Mouse (Mus musculus) G1E-ER4 (cell line): Measurements from ENCODE around the gene Vmn1r179. TPM values are rescaled to one million over a fixed set of nuclear protein-coding genes. Genes with fewer than 3 reads are reported as not detected.
"Not testable (repeated sequence)": the region's sequence is repeated elsewhere in the genome, so short reads cannot be mapped to it uniquely, and the experiment has no call there.

Source experiments
- GATA1 ChIP-seq: IDR thresholded peaks from one replicate; pipeline ENCODE4 v1.8.0; 2012; ENCODE audit warnings: low read length, inconsistent platforms
- polyA plus RNA-seq: library from polyadenylated mRNA; stranded (reverse); fragments of >175 nt; gene quantifications from 2 replicates; pipeline ENCODE4 v1.2.3, GENCODE M21; 2012

Gene Vmn1r179
- not detected in 2 replicates for polyA plus RNA-seq

DNA sequence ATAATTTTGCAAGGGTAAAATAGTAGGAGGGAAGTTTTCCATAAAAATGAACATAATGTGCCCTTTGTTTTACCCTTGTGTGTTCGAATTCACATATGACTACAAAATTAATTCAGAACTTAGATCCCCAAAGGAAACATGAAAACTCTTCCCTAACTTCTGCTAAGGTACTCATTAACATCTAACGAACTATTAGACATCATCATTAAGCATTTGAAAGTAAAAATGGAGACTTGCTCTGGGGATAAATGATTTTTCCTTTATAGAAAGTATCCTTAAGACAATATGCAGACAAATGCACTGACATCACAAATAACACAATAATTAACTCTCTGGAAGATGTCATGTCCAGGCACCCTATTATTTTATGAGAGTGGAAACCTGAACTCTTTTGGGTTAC is at the start of gene Vmn1r179:
Gene Vmn1r179 (plus strand): TSS at position 301 of the 400 bp plus-strand sequence.
- TF ChIP-seq GATA1 = no peak

DNA sequence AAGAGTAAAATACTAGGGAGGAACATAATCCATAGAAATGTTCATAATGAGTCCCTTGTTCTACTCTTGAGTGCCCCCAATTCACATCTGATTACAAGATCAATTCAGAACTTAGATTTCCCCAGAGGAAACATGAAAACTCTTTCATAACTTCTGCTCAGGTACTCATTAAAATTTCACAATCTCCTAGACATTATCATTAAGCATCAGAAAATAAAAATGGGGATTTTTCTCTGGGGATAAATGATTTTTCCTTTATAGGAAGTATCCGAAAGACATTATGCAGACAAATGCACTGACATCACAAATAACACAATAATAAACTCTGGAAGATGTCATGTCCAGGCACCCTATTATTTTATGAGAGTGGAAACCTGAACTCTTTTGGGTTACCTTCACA is 35.1 kb upstream of the Vmn1r179 start, which contains the start of gene Vmn1r178:
Gene Vmn1r178 (plus strand): TSS at position 301 of the 400 bp plus-strand sequence.
- TF ChIP-seq GATA1 = no peak

DNA sequence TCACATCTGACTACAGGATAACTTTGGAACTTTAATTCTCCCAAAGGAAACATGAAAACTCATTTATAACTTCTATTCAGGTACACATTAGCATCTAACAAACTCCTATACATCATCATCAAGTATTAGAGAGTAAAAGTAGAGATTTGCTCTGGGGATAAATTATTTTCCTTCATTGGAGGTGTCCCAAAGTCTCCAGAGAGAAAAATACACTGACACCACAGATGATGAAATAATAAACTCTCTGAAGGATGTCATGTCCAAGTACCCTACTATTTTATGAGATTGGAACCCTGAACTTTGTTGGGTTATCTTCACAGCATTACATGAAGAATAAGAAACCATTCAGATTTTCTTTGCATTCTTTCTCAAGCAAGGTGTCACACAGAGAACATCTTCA is 23.6 kb downstream of the Vmn1r179 start, which contains the start of gene Vmn1r180:
Gene Vmn1r180 (plus strand): TSS at position 301 of the 400 bp plus-strand sequence.
- no peak for TF ChIP-seq GATA1

DNA sequence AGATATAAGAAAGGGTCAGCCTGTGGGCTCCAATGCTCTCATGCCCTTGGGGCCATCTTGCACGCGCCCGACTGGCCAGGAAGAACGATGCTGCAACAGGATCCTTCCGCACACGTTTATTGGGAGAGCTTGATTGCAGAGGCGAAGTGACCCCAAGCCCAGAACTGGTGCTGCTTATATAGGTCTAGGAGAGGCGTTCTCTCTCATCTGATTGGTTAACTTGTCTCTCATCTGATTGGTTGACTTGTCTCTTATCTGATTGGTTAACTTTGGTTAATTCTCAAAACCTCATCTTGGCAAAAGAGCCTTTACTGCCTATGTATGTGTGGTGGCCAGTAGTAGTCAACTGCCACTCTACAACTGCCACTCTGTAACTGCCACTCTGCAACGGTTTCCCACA is 47.5 kb downstream of the Vmn1r179 start, which contains the start of gene Vmn1r181:
Gene Vmn1r181 (plus strand): TSS at position 301 of the 400 bp plus-strand sequence.
- TF ChIP-seq GATA1 = not testable (repeated sequence)

Other genes with a start within 250 kb of the Vmn1r179 start
- gene Vmn1r173, start 226.3 kb upstream of the Vmn1r179 start, polyA plus RNA-seq = not detected in 2 replicates
- not detected in 2 replicates for gene Vmn1r174, start 174.7 kb upstream of the Vmn1r179 start, polyA plus RNA-seq
- not detected in 2 replicates for gene Vmn1r175, start 116.3 kb upstream of the Vmn1r179 start, polyA plus RNA-seq
- not detected in 2 replicates for gene Vmn1r176, start 89.6 kb upstream of the Vmn1r179 start, polyA plus RNA-seq
- not detected in 2 replicates for gene Vmn1r177, start 60.5 kb upstream of the Vmn1r179 start, polyA plus RNA-seq
- not detected in 2 replicates for gene Vmn1r178, start 35.0 kb upstream of the Vmn1r179 start, polyA plus RNA-seq
- gene Vmn1r180, start 23.7 kb downstream of the Vmn1r179 start, polyA plus RNA-seq = not detected in 2 replicates
- not detected in 2 replicates for gene Vmn1r181, start 47.6 kb downstream of the Vmn1r179 start, polyA plus RNA-seq
- not detected in 2 replicates for gene V1rd19, start 74.7 kb downstream of the Vmn1r179 start, polyA plus RNA-seq
- gene Vmn1r183, start 126.3 kb downstream of the Vmn1r179 start, polyA plus RNA-seq = not detected in 2 replicates
- 12.0 and 14.5 TPM in 2 replicates for gene Zfp180, start 154.9 kb downstream of the Vmn1r179 start, polyA plus RNA-seq
- gene Zfp112, start 185.3 kb downstream of the Vmn1r179 start, polyA plus RNA-seq = 0.05 TPM in 2 replicates
- 3.2 and 3.6 TPM in 2 replicates for gene Zfp235, start 207.2 kb downstream of the Vmn1r179 start, polyA plus RNA-seq
- gene Zfp114, start 248.1 kb downstream of the Vmn1r179 start, polyA plus RNA-seq = not detected in 2 replicates